12 mouse cellular contexts compared by ENCODE assay signal in the genomic region with DNA sequence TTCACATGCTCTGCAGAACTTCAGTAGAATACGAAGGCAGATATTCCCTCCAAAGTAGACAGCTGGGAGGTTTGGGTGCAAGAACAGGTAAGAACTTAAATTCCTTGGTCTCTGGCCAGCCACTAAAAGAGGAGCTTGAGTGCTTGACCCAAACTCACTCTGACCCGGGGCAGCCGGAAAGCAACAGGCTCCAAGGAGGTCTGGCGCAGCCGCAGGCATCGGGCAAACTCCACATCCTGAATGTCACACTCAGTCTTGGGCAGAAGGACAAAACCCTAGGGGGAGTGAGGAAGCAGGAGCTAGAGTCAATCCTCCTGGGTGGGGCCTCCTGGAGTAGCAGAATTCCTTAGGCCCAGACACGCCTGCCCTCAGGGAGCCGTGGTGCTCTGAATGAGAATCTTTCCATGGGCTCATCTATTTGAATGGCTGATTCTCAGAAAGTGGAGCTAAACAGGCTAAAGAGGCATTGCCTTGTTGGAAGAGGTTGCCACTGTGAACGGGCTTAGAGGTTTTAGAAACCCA.
"Had no signal": no experiment of that assay in that cellular context is flagged by ENCODE, and none has a peak within 500 bp of the region (broad histone marks: within the 10 kb centered on the region; RNA-seq: fewer than 3 reads in every experiment).

No protein-coding gene starts in this region.

- DNase-seq: left cerebral cortex, postnatal 4 days; liver, embryonic 13.5 days; lung, adult 2 months; lung, postnatal 14 days; lung, postnatal 4 days; midbrain, embryonic 14.5 days; right cerebral cortex, adult 18-20 months; right cerebral cortex, postnatal 14 days; right cerebral cortex, postnatal 4 days; thymus, adult 2 months; thymus, postnatal 14 days; thymus, postnatal 4 days had no signal
